Mouse (Mus musculus) spleen, adult 2 months (tissue): ENCODE data around the gene Capn12.

Source experiments
- CTCF ChIP-seq: fragments of 200-500 bp; IDR thresholded peaks from 2 replicates; pipeline ENCODE4 v1.5.1; 2011; ENCODE audit warnings: mild to moderate bottlenecking, inconsistent platforms; ENCODE audit not compliant: insufficient read depth, insufficient read length, insufficient replicate concordance; ENCODE audit errors: extremely low read depth
- POLR2A ChIP-seq: fragments of 200-500 bp; IDR thresholded peaks from 2 replicates; pipeline ENCODE4 v1.6.1; 2011; ENCODE audit warnings: low read depth, low read length, inconsistent platforms

DNA sequence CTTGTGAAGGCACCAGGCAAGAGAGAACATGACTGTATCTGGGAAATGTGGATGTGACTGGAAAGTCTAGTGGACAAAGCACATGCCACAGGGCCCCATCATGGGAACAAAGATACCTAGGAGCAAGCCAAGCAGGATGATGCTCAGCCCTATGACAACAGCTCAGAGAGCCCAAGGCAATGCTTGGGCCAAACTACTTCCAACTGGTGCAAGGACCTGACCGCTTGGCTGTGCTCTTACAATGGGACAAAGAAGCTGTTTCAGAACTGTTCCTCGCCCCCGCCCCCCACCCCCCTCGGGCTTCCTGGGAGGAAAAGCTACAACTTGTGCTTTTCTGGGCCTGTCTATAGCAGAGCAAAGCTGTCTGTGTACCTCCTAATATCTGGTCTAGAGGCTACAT, 57.4 kb downstream of the Capn12 start:
- no peak for TF ChIP-seq CTCF
- TF ChIP-seq POLR2A = no peak
